Comparison of ENCODE assay signal across 13 mouse cellular contexts in the genomic region with DNA sequence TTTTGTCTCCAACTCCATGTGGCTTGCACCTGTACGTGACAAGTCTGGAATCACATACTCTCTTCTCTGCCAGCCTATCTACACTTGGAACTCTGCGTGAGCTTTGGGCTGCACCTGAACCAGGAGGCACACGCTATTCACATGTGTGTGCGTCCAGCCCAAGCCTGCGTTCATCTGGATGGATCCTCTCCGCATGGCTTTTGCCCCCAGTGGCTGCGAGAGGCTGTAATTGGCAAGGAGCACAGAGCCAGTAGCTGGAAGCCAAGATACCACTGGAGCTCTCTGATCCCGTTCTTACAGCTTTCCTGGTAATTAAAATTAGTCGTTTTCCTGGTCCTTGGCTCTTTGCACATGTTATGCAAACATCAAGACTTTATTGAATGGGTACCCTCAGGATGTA. TPM values are rescaled to one million over a fixed set of nuclear protein-coding genes. Genes with fewer than 3 reads are reported as not detected.
A peak's percentile ranks its signal among the peaks of the same experiment; 100 is the strongest.
DNase-seq lines count a peak whose midpoint lies in the region; ATAC-seq and TF ChIP-seq lines count a peak whose summit lies in the region.
"Had no signal": no experiment of that assay in that cellular context is flagged by ENCODE, and none has a peak within 500 bp of the region (broad histone marks: within the 10 kb centered on the region; RNA-seq: fewer than 3 reads in every experiment).

No protein-coding gene starts in this region.

- no peak overlapping the region for H3K4me2 ChIP-seq in forebrain, embryonic 14.5 days (ENCODE audit: low read length)
- peak overlapping the region; percentile 79 for H3K4me2 ChIP-seq in midbrain, embryonic 16.5 days (ENCODE audit: low read length)
- H3K4me2 ChIP-seq: liver, embryonic 11.5 days; lung, embryonic 14.5 days had no signal

- no peaks in the 10 kb centered on the region for H3K27me3 ChIP-seq in forebrain, embryonic 14.5 days (replicated peaks; ENCODE audit: control insufficient read depth, insufficient read depth, low read length)
- no peaks in the 10 kb centered on the region for H3K27me3 ChIP-seq in midbrain, embryonic 16.5 days (ENCODE audit: control insufficient read depth, insufficient read depth, low read depth, low read length)

- TF ChIP-seq CTCF in layer of hippocampus, adult 2 months (conservative IDR thresholded peaks at IDR 0.05), result no peak

- H3K36me3 ChIP-seq in forebrain, embryonic 14.5 days (ENCODE audit: control insufficient read depth, insufficient read depth, low read length), result no peaks in the 10 kb centered on the region
- no peaks in the 10 kb centered on the region for H3K36me3 ChIP-seq in midbrain, embryonic 16.5 days (ENCODE audit: control insufficient read depth, insufficient read depth, low read length)

- peaks cover 3% of the 10 kb centered on the region; the same call in 1 of the 2 replicates for H3K4me1 ChIP-seq in forebrain, embryonic 14.5 days (ENCODE audit: control insufficient read depth, insufficient read depth, low read length)
- H3K4me1 ChIP-seq in midbrain, embryonic 16.5 days (ENCODE audit: control insufficient read depth, insufficient read depth, low read length), result peaks cover 20% of the 10 kb centered on the region

- intact Hi-C loops in left cerebral cortex, postnatal 4 days (cut with DNase I), result loop anchor here (5.0 kb wide), 1 partner anchor 1528 kb away; no protein-coding TSS in a partner anchor
- intact Hi-C loops in left cerebral cortex, postnatal 14 days (cut with DNase I), result loop anchor here (5.0 to 10.0 kb wide), 3 partner anchors 591 to 1972 kb away; no protein-coding TSS in a partner anchor

- H3K9ac ChIP-seq in forebrain, embryonic 14.5 days (ENCODE audit: low read length), result no peak overlapping the region
- peak overlapping the region; percentile 48; the same call in 1 of the 2 replicates for H3K9ac ChIP-seq in midbrain, embryonic 16.5 days (ENCODE audit: low read depth, low read length)
- H3K9ac ChIP-seq: lung, embryonic 14.5 days had no signal

- no peak for ATAC-seq in forebrain, embryonic 14.5 days
- ATAC-seq in midbrain, embryonic 16.5 days, result peak; percentile 23; the same call in 1 of the 2 replicates

- 40% methylated on average over 9 of the region's 9 CpGs for WGBS in forebrain, embryonic 14.5 days
- 39% methylated on average over 9 of the region's 9 CpGs for WGBS in midbrain, embryonic 16.5 days

- peak; percentile 23 to 42 for DNase-seq in cerebellum, postnatal 14 days
- no peak for DNase-seq in cerebellum, postnatal 36 days
- DNase-seq in left cerebral cortex, postnatal 4 days, result peak; percentile 29
- DNase-seq in left cerebral cortex, postnatal 14 days (ENCODE audit: low spot score in 2 of 2), result no peak
- DNase-seq in forebrain, embryonic 14.5 days (ENCODE audit: low spot score), result peak; percentile 41
- no peak for DNase-seq in urinary bladder, postnatal 36 days (ENCODE audit: low spot score in 2 of 2)
- DNase-seq in layer of hippocampus, adult 2 months (ENCODE audit: low spot score in 2 of 2), result no peak
- DNase-seq: cerebellum, adult 11 months; right cerebral cortex, postnatal 25 days; thymus, postnatal 25 days had no signal

- H3K27ac ChIP-seq in forebrain, embryonic 14.5 days (ENCODE audit: low read depth, low read length), result no peak overlapping the region
- peak overlapping the region; percentile 23 for H3K27ac ChIP-seq in midbrain, embryonic 16.5 days (ENCODE audit: low read length)
- no peak overlapping the region for H3K27ac ChIP-seq in layer of hippocampus, adult 2 months

- H3K9me3 ChIP-seq in forebrain, embryonic 14.5 days (replicated peaks; ENCODE audit: control insufficient read depth, low read length), result no peaks in the 10 kb centered on the region
- H3K9me3 ChIP-seq in midbrain, embryonic 16.5 days (replicated peaks; ENCODE audit: control insufficient read depth, low read length, poor library complexity, severe bottlenecking), result no peaks in the 10 kb centered on the region

- H3K4me3 ChIP-seq in forebrain, embryonic 14.5 days (ENCODE audit: low read depth, low read length), result no peak overlapping the region
- H3K4me3 ChIP-seq in midbrain, embryonic 16.5 days (ENCODE audit: low read depth, low read length), result no peak overlapping the region
- H3K4me3 ChIP-seq in layer of hippocampus, adult 2 months, result no peak overlapping the region; the same call in 1 of the 2 replicates

RNA-seq across cellular contexts. Expression of a gene that starts 1.1 kb away (rescaled TPM):
- total RNA-seq in left cerebral cortex, postnatal 4 days (2021), result 10 to 100 TPM; 45.0 to 57.4 TPM
- total RNA-seq in left cerebral cortex, postnatal 14 days (2021), result 10 to 100 TPM; 24.8 to 26.1 TPM
- 8.2 and 10.0 TPM in 2 replicates for polyA plus RNA-seq in forebrain, embryonic 14.5 days (2014; fragmentation: Nextera tagmentation; extraction: Ambion mirVana)
- polyA plus RNA-seq in midbrain, embryonic 16.5 days (2015; fragmentation: Nextera tagmentation; extraction: Ambion mirVana), result 22.7 and 25.4 TPM in 2 replicates
- total RNA-seq in layer of hippocampus, adult 2 months (2021), result 10 to 100 TPM; 11.3 to 12.2 TPM
- polyA plus RNA-seq: liver, embryonic 11.5 days; lung, embryonic 14.5 days had no signal

Comparison
In these comparisons a context has a peak if more than half of its experiments do, and no peak if none do; other contexts are left out.
1. DNase-seq: peak in cerebellum, postnatal 14 days (2 of 2), left cerebral cortex, postnatal 4 days (single experiment) and forebrain, embryonic 14.5 days (single experiment); none in cerebellum, postnatal 36 days (0 of 2), left cerebral cortex, postnatal 14 days (0 of 2), urinary bladder, postnatal 36 days (0 of 2) and layer of hippocampus, adult 2 months (0 of 2).